Mouse (Mus musculus) kidney, postnatal 10 days (tissue): ENCODE measurements around the gene Atg2b.

ENCODE experiments used
- DNase-seq: peaks from one replicate; pipeline ENCODE4 v3.0.0; 2021; ENCODE audit warnings: mixed read lengths

The Atg2b gene

DNA sequence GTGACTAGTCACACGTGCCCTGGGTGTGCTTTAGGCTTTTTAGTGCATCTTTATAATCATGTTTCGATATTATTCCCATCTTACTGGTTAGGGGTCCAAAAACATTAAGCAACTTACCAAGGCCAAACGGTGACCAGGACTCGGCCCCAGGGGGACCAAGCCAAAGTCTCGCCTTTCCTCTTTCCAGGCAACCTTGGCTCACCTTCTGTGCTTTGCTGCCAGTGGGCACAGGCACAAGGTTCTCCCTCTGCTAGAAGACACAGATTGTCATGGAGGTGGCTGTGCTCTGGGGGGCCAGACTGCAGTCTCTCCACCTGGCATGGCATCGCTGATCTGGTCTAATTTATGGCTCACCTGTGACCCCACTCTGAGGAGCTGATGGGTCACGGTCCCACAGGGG, 94.2 kb downstream of the Atg2b start:
- no peak for DNase-seq

DNA sequence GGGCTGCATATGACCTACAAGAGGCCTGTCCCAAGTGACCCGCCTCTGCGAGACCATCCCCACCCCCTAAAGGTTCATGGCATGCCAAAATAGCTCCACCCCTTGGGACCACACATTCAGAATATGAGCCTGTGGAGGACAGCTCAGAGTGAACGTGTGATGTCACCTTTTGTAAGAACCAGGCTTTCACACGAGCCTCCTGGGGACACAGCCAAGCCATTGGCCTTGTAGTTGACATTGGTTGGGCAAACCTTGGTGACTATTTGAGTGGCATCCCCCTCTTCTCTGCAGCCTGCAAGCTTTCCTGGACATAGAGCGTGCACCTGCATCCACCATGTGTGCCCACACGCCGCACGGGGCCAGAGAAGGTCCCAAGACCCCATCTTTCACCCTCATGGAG, 97.5 kb downstream of the Atg2b start:
- no peak for DNase-seq

DNA sequence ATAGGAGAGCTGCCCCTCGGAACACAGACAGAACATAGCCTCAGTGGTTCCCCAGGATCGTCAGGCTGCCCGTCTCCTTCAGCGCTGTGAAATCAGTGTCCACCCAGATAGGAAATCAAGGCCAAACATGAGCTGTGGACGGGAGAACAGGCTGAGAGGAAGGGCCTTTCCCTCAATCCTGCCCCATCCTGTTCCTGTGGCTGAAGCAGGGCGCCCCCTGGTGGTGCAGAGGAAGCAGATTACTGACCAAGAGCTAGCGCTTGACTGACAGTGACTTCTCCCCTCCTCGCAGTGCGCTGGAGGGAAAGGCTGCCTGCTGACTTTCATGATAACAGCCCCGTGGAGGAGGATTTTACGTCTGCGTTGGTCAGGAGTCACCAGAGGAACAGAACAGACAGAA, 100.2 kb downstream of the Atg2b start:
- peak; percentile 88 for DNase-seq

DNA sequence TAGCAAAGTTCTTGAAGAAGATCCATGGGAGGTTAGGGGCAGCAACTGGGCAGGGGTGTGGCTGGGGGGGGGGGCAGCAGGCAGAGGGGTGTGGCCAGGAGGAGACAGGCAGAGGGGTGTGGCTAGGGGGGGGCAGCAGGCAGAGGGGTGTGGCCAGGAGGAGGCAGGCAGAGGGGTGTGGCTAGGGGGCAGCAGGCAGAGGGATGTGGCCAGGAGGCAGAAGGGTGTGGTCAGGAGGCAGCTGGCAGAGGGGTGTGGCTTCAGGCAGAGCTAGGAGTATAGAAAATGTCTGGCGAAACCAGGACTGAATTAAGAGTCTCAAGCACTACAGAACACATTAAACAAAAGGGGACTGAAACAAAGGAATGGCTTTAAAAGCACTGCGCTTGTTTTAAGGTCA, 101.5 kb downstream of the Atg2b start:
- peak; percentile 28 for DNase-seq

DNA sequence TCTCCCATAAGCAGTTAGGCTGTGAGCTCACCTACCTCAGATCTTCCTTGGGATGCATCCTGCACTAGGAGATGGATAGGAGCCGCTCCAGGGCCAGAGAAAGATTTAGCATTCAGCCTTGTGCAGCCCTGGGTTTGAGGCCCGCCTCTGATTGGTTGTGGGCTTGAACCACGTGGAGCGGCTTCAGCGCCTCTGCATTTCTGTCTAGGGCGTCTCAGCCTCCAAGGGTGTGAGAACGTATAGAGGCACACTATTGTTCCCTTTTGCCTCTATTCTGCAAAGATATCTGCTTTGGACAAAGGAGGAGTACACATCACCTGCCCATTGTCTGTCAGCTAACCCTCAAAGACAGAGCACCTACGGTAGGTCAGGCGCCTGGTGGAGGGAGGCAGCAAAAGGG, 102.5 kb downstream of the Atg2b start:
- DNase-seq: no peak

DNA sequence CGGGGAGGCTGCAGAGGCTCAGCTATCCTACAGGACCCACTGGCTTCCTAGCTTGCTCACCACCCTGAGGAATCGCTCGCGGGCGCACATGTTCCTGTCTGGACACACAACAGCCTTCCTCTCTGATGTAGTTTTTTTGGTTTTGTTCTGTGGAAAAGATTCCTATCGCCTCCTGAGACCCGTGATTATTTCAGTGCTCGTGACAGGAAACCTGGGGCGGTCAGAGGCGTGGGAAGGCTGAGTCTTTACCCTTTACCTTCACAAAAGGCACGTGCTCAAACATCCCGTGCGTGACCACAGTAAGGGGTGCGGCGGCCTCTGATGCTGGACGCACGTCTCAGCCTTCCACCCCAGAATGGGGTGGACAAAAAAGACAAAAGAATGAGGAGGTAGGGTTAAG, 104.5 kb downstream of the Atg2b start:
- DNase-seq: no peak

DNA sequence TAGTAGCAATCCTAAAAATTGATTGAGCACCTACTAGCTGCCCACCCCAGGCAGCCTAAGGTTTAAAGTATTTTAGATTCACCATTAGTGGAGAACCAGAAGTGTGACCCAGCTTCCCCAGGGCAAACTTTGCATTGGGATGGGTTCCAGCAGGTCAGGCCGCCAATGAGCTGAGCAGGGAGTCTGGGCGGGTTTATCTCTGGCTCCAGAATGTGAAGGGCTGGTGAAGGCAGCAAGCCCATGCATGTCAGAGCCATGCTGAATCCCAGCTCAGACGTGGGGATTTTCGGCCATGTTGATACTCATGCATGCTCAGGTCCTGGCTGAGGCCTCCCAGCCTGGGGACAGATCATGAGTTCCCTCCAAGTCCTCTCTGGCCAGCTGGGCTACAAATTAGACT, 110.7 kb downstream of the Atg2b start:
- DNase-seq: no peak

DNA sequence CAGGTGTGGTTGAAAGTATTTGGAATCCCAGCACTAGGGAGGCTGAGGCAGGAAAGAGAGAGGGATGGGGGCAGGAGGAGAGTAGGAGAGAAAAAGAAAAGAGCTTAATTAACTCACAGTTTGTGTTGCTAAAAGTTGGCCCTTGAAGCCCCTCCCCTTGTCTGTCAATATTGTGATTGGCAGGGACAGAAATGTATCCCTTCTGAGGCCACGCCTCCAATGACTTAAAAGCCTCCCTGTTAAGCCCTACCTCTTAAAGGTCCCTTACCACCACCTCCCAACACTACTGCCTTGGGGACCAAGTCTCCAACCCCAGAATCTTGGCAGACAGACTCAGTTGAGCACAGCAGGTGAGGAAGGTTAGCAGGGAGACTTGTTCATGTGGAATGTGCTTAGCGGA, 112.4 kb downstream of the Atg2b start:
- no peak for DNase-seq

DNA sequence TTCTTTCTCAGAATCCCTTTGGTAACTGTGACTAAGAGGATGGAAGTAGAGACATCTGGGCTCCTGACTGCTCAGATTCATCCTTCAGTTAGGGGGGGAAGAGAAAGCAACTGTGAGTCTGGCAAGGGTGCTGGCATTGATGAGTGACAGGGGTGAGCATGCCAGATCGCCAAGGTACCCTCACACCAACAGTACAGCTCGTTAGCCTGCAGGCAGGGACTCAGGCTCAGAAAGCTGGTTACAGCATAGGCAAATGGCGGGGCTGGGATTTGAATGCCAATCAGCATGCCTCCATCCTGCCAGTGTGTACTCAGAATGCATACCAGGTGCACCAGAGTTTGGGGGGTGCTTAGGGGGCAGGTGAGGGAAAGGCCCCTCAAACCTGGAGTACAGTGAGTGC, 113.1 kb downstream of the Atg2b start:
- no peak for DNase-seq
